Mouse (Mus musculus): ENCODE data around the gene Trpv2. TPM values are rescaled to one million over a fixed set of nuclear protein-coding genes. Genes with fewer than 3 reads are reported as not detected.

Trpv2 gene
- total RNA-seq, 2 experiments from 2014 or later, result 12.8 to 14.0 TPM

- peak overlapping the region; percentile 82 for H3K4me3 ChIP-seq
- no peak for DNase-seq (ENCODE audit: low spot score in 2 of 2)
- TF ChIP-seq CTCF (conservative IDR thresholded peaks at IDR 0.05), result no peak
- peak overlapping the region; percentile 99 for H3K27ac ChIP-seq
Measured at GRCm38 (mm10) chr11:62601732-62602618, 27.7 kb downstream of the Trpv2 start.

GRCm38 (mm10) chr11:62602619-62603311 is 28.5 kb downstream of the Trpv2 start:
- H3K4me3 ChIP-seq, result peak overlapping the region; percentile 82
- peak; percentile 98 for DNase-seq (ENCODE audit: low spot score in 2 of 2)
- peak overlapping the region; percentile 99 for H3K27ac ChIP-seq
- TF ChIP-seq CTCF (conservative IDR thresholded peaks at IDR 0.05), result 0 out of 2 replicates have a peak, but pooled peaks have one; percentile 29

- TF ChIP-seq CTCF (conservative IDR thresholded peaks at IDR 0.05), result peak; percentile 73
- no peak for DNase-seq (ENCODE audit: low spot score in 2 of 2)
- peak overlapping the region; percentile 99 for H3K27ac ChIP-seq
- peak overlapping the region; percentile 82 for H3K4me3 ChIP-seq
Measured at GRCm38 (mm10) chr11:62603312-62604056, 29.2 kb downstream of the Trpv2 start.

DNA sequence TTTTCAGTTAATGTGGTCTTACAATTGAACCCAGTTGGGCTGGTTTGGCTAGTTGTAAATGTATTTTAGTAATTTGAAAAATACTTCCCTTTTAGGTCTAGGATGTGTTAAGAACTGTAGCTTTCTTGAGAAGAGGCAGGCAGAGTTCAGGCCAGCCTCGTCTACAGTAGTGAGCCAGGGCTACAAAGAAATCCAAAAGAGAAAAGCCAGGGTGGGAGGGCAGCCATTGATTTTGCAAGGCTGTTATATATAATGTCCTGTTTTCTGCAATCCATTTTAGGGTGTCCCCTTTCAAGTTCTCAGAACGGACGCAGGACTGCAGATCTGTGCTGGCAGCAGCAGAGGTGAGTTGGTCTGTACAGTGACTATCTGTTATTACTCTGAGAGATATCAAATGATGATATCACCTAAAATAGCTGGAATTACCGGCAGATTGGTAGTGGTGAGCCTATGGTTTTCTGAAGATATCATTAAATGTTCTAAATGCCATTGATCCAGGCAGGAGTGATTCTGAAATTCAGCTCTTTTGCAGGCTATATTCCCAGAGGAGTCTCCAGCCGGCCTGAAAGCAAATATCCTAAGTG is 29.9 kb downstream of the Trpv2 start:
- Histone ChIP-seq H3K27ac (no peak overlapping the region), H3K4me3 (peak overlapping the region; percentile 82)
- no peak for TF ChIP-seq CTCF (conservative IDR thresholded peaks at IDR 0.05)
- no peak for DNase-seq (ENCODE audit: low spot score in 2 of 2)

- Histone ChIP-seq H3K4me3 (peak overlapping the region; percentile 82; the same call in 1 of the 2 replicates), H3K27ac (no peak overlapping the region)
- DNase-seq (ENCODE audit: low spot score in 2 of 2), result no peak
- no peak for TF ChIP-seq CTCF (conservative IDR thresholded peaks at IDR 0.05)
Measured at GRCm38 (mm10) chr11:62604886-62605618, 30.8 kb downstream of the Trpv2 start.

- TF ChIP-seq CTCF (conservative IDR thresholded peaks at IDR 0.05), result no peak
- DNase-seq (ENCODE audit: low spot score in 2 of 2), result no peak
- Histone ChIP-seq H3K27ac (peak overlapping the region; percentile 16; the same call in 1 of the 2 replicates), H3K4me3 (peak overlapping the region; percentile 1; the same call in 1 of the 2 replicates)
Measured at GRCm38 (mm10) chr11:62605619-62606298, 31.5 kb downstream of the Trpv2 start.

DNA sequence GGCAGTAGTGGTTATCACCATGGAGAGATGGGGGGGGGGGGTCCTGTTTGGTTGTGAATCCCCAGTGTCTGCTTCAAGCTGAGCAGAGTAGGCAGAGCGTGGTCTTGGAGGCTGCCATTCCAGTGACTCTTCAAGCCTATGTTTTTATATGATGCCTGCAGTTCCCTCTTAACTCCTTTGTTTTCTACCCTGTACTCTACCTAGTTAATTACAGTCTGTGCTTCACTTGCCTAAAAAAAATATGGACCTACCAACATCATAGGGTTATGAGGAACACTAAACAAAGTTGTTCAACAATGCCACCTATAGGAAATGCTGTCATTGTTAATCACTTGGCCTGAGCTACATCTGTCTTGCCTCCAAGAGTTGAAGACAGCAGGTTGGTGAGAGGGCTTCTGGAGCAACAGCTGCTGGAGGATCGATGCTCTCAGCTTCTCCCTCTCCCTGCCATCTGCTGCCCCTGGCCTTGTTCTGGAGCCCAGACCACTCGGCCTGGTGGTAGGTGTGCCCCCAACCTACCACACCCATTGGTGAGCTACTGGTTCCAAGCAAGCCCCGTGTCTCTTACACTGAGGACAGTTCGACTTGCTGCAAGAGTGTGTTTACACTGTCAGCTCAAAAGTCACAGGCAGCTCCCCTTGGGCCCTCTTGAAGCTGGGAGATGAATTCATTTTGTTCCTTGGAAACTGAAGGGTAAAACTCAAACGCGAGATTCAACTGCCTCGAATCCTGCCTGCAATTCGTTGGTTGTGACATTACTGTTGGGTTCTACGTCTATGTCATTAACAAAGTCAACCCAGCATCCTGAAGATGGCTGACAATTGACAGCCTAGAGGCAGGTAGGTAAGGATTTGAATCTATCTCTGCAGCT is 32.2 kb downstream of the Trpv2 start:
- H3K27ac ChIP-seq, result peak overlapping the region; percentile 24; the same call in 1 of the 2 replicates
- H3K4me3 ChIP-seq, result no peak overlapping the region
- DNase-seq (ENCODE audit: low spot score in 2 of 2), result no peak
- TF ChIP-seq CTCF (conservative IDR thresholded peaks at IDR 0.05), result no peak

GRCm38 (mm10) chr11:62607170-62607951 is 33.1 kb downstream of the Trpv2 start:
- TF ChIP-seq CTCF (conservative IDR thresholded peaks at IDR 0.05), result no peak
- Histone ChIP-seq H3K27ac (peak overlapping the region; percentile 18), H3K4me3 (no peak overlapping the region)
- no peak for DNase-seq (ENCODE audit: low spot score in 2 of 2)

- Histone ChIP-seq H3K4me3 (no peak overlapping the region), H3K27ac (no peak overlapping the region)
- no peak for DNase-seq (ENCODE audit: low spot score in 2 of 2)
- TF ChIP-seq CTCF (conservative IDR thresholded peaks at IDR 0.05), result no peak
Measured at GRCm38 (mm10) chr11:62607952-62608201, 33.6 kb downstream of the Trpv2 start.

Measured in layer of hippocampus, adult 2 months (tissue).